Mouse (Mus musculus) spleen, adult 2 months (tissue): ENCODE measurements around the gene Sowahc. TPM values are rescaled to one million over a fixed set of nuclear protein-coding genes. Genes with fewer than 3 reads are reported as not detected.

Experiments used
- DNase-seq, 2 experiments: peaks; one replicate each; pipeline versions ENCODE4 v3.0.0 to v3.0.0-alpha.2; 2012 to 2021; ENCODE audit warnings: low spot score in 2 of 2, low read depth in 1 of 2
- H3K27ac ChIP-seq: fragments of 200-500 bp; 2 replicates; pipeline ENCODE4 v1.5.1; 2012; ENCODE audit warnings: low read length, inconsistent platforms; ENCODE audit not compliant: insufficient read depth
- H3K27me3 ChIP-seq: fragments of 200-500 bp; 2 replicates; pipeline ENCODE4 v1.6.1; 2012; ENCODE audit warnings: mild to moderate bottlenecking, moderate library complexity, low read length, inconsistent platforms; ENCODE audit not compliant: control insufficient read depth, insufficient read depth
- H3K36me3 ChIP-seq: fragments of 200-500 bp; 2 replicates; pipeline ENCODE4 v1.6.1; 2012; ENCODE audit warnings: mild to moderate bottlenecking, low read length, inconsistent platforms; ENCODE audit not compliant: control insufficient read depth, insufficient read depth
- H3K4me1 ChIP-seq: fragments of 200-500 bp; 2 replicates; pipeline ENCODE4 v1.6.1; 2011; ENCODE audit warnings: inconsistent platforms; ENCODE audit not compliant: control insufficient read depth, insufficient read depth, insufficient read length
- H3K4me3 ChIP-seq: fragments of 200-500 bp; 2 replicates; pipeline ENCODE4 v1.5.1; 2011; ENCODE audit warnings: mild to moderate bottlenecking, inconsistent platforms; ENCODE audit not compliant: insufficient read depth, insufficient read length; ENCODE audit errors: extremely low read depth
- CTCF ChIP-seq: fragments of 200-500 bp; IDR thresholded peaks from 2 replicates; pipeline ENCODE4 v1.5.1; 2011; ENCODE audit warnings: mild to moderate bottlenecking, inconsistent platforms; ENCODE audit not compliant: insufficient read depth, insufficient read length, insufficient replicate concordance; ENCODE audit errors: extremely low read depth
- POLR2A ChIP-seq: fragments of 200-500 bp; IDR thresholded peaks from 2 replicates; pipeline ENCODE4 v1.6.1; 2011; ENCODE audit warnings: low read depth, low read length, inconsistent platforms
- WGBS: fragments of 180-500 bp; shearing (Covaris S2); methylation state at CpG from one replicate; pipeline ENCODE4 v1.1.7; 2018; 5-methylcytosine and 5-hydroxymethylcytosine counted together
- polyA plus RNA-seq: library from polyadenylated mRNA; depleted of rRNA; stranded (reverse); fragments of >200 nt; gene quantifications from 2 replicates; pipeline ENCODE4 v1.2.3, GENCODE M21; 2012; rRNA removed

Sowahc gene
- polyA plus RNA-seq, result 2.5 and 3.4 TPM in 2 replicates

- peak; percentile 84 to 97 for DNase-seq
- WGBS, result under 1% methylated on average over 83 of the region's 84 CpGs
- Histone ChIP-seq H3K36me3 (no peaks in the 10 kb centered on the region), H3K4me1 (no peaks in the 10 kb centered on the region; the same call in 1 of the 2 replicates), H3K27me3 (peaks cover 7% of the 10 kb centered on the region), H3K27ac (peak within 1 kb of the TSS; percentile 80), H3K4me3 (peak within 1 kb of the TSS; percentile 93)
- TF ChIP-seq CTCF, result no peak
- peak; percentile 29; the same call in 1 of the 2 replicates for TF ChIP-seq POLR2A
Measured at GRCm38 (mm10) chr10:59221473-59222270, at the start of gene Sowahc, which contains the start of gene Sept10. Sowahc (plus strand) TSS chr10:59221953. Sept10 (minus strand) TSS chr10:59221847.

- H3K27ac ChIP-seq, result no peak overlapping the region
- WGBS, result 95% methylated on average over 1 of the region's 1 CpGs
- H3K4me1 ChIP-seq, result no peaks in the 10 kb centered on the region
- no peak for DNase-seq
- H3K36me3 ChIP-seq, result no peaks in the 10 kb centered on the region
- TF ChIP-seq POLR2A (no peak), CTCF (no peak)
- H3K4me3 ChIP-seq, result no peak overlapping the region
- H3K27me3 ChIP-seq, result no peaks in the 10 kb centered on the region
Measured at GRCm38 (mm10) chr10:59172539-59172938, 49.2 kb upstream of the Sowahc start.

GRCm38 (mm10) chr10:59179620-59180019 is 42.1 kb upstream of the Sowahc start:
- no peak overlapping the region for H3K27ac ChIP-seq
- TF ChIP-seq POLR2A (no peak), CTCF (no peak)
- no peaks in the 10 kb centered on the region for H3K4me1 ChIP-seq
- DNase-seq, result no peak
- no peak overlapping the region for H3K4me3 ChIP-seq
- H3K36me3 ChIP-seq, result no peaks in the 10 kb centered on the region
- no peaks in the 10 kb centered on the region for H3K27me3 ChIP-seq
- 74% methylated on average over 3 of the region's 3 CpGs for WGBS

GRCm38 (mm10) chr10:59182306-59182705 is 39.4 kb upstream of the Sowahc start:
- WGBS, result 77% methylated on average over 3 of the region's 3 CpGs
- TF ChIP-seq CTCF, result no peak
- TF ChIP-seq POLR2A, result no peak
- H3K27ac ChIP-seq, result no peak overlapping the region
- DNase-seq, result no peak
- no peak overlapping the region for H3K4me3 ChIP-seq
- no peaks in the 10 kb centered on the region for H3K36me3 ChIP-seq
- H3K27me3 ChIP-seq, result no peaks in the 10 kb centered on the region
- H3K4me1 ChIP-seq, result no peaks in the 10 kb centered on the region

- no peaks in the 10 kb centered on the region for H3K4me1 ChIP-seq
- H3K27ac ChIP-seq, result no peak overlapping the region
- no peaks in the 10 kb centered on the region for H3K36me3 ChIP-seq
- no peak overlapping the region for H3K4me3 ChIP-seq
- H3K27me3 ChIP-seq, result no peaks in the 10 kb centered on the region
- DNase-seq, result no peak
- WGBS, result 58% methylated on average over 5 of the region's 5 CpGs
- TF ChIP-seq CTCF, result no peak
- TF ChIP-seq POLR2A, result no peak
Measured at GRCm38 (mm10) chr10:59194891-59195290, 26.9 kb upstream of the Sowahc start.

- Histone ChIP-seq H3K4me3 (no peak overlapping the region), H3K4me1 (no peaks in the 10 kb centered on the region), H3K36me3 (no peaks in the 10 kb centered on the region), H3K27ac (no peak overlapping the region), H3K27me3 (no peaks in the 10 kb centered on the region)
- no peak for DNase-seq
- TF ChIP-seq CTCF, result no peak
- no peak for TF ChIP-seq POLR2A
- WGBS, result 98% methylated on average over 3 of the region's 3 CpGs
Measured at GRCm38 (mm10) chr10:59196763-59197162, 25.0 kb upstream of the Sowahc start.

GRCm38 (mm10) chr10:59200011-59200410 is 21.7 kb upstream of the Sowahc start:
- DNase-seq, result no peak
- Histone ChIP-seq H3K27me3 (no peaks in the 10 kb centered on the region), H3K4me1 (no peaks in the 10 kb centered on the region), H3K4me3 (no peak overlapping the region), H3K36me3 (no peaks in the 10 kb centered on the region), H3K27ac (no peak overlapping the region)
- no peak for TF ChIP-seq POLR2A
- no peak for TF ChIP-seq CTCF
